Mouse (Mus musculus) embryonic stem cell, embryonic (primary cell): ENCODE measurements around the gene Icam4.

ENCODE experiments used
- CTCF ChIA-PET, 4 experiments: fragments of 300-600 bp in 2 of 4; fragments of 350-600 bp in 2 of 4; sonication (Branson Sonifier 250); formaldehyde crosslinking; loops; one replicate each; lab custom pipeline; 2022; ENCODE audit warnings: inconsistent platforms in 2 of 4; lab: Charles Lee
- POLR2A ChIA-PET, 4 experiments: fragments of 300-600 bp in 2 of 4; fragments of 350-600 bp in 2 of 4; sonication (Branson Sonifier 250); formaldehyde crosslinking; loops; one replicate each; lab custom pipeline; 2022; ENCODE audit warnings: antibody characterized with exemption in 4 of 4, inconsistent platforms in 1 of 4; lab: Charles Lee

Icam4 gene

DNA sequence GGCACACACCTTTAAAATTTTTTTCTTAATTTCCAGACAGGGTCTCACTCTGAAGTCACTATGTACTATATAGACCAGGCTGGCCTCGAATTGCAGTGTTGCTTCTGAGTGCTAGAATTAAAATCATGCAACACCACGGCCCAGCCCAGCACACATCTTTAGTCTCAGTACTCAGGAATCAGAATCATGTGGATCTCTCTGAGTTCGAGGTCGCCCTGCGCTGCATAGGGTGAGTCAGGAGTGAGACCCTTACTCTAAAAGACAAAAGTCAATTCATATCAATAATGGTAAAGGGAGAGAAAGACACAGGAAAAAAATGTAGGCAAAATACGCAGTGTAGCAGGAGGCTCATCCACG is 26.9 kb upstream of the Icam4 start:
- ChIA-PET POLR2A (interaction anchor here (0.6 to 19.7 kb wide), 38 partner anchors 12 to 124 kb away, joined by 3 to 411 read pairs (median 6); partner anchors contain the start of genes Icam1 (in 4 of the 4), S1pr2 (in 3 of the 4), Eif3g (in 2 of the 4) and Icam4 (in 2 of the 4)), CTCF (interaction anchor here in 2 of 4 experiments (1.0 to 2.0 kb wide), 3 partner anchors 103 to 171 kb away, joined by 3 to 8 read pairs (median 6); partner anchors contain the start of gene Eif3g (in 1 of the 2))

- ChIA-PET POLR2A (interaction anchor here (0.6 to 19.7 kb wide), 44 partner anchors 11 to 132 kb away, joined by 3 to 411 read pairs (median 5); partner anchors contain the start of genes Icam1 (in 4 of the 4), S1pr2 (in 3 of the 4), Icam4 (in 2 of the 4) and Eif3g (in 1 of the 4)), CTCF (interaction anchor here in 3 of 4 experiments (0.6 to 1.7 kb wide), 6 partner anchors 28 to 766 kb away, joined by 3 to 18 read pairs (median 4); no protein-coding TSS in a partner anchor)
Measured at GRCm38 (mm10) chr9:21002627-21003551, 26.3 kb upstream of the Icam4 start, which contains the start of gene Mrpl4. Gene Mrpl4, plus strand, starts transcription at chr9:21002738.

DNA sequence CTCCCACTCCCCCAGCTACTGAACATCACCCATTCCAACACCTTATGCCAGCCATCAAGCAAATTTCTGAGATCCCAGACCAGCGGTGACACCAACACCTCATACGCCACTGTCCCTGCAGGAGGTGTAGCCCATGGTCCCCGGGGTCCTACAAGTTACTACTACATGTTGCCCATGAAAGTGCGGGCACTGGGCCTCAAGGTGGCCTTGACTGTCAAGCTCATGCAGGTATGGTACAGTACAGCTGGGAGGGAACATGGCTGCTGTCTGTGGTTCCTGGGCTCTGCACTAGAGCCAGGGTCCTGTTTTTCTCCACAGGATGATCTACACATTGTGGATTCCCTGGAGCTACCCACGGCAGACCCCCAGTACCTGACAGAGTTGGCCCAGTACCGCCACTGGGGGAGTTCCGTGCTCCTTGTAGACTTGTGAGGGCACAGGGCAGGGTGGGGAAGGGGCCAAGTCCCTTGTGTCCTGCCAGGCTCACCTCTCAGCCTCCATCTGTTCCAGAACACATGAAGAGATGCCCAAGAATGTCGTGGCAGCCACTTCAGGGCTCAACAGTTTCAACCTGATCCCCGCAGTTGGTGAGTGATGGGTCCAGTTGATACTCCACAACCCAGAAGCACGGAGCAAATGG is 21.7 kb upstream of the Icam4 start:
- POLR2A ChIA-PET, result interaction anchor here in 3 of 4 experiments (0.6 to 3.6 kb wide), 15 partner anchors 8 to 211 kb away, joined by 3 to 13 read pairs (median 4); partner anchors contain the start of genes Icam1 (in 2 of the 3), Gm38431 (in 1 of the 3), Icam4 (in 1 of the 3) and Raver1 (in 1 of the 3)
- CTCF ChIA-PET, result interaction anchor here (0.5 to 2.3 kb wide), 14 partner anchors 22 to 1059 kb away, joined by 3 to 7 read pairs (median 4); partner anchors contain the start of genes Icam4 (in 3 of the 4) and Eif3g (in 1 of the 4)

DNA sequence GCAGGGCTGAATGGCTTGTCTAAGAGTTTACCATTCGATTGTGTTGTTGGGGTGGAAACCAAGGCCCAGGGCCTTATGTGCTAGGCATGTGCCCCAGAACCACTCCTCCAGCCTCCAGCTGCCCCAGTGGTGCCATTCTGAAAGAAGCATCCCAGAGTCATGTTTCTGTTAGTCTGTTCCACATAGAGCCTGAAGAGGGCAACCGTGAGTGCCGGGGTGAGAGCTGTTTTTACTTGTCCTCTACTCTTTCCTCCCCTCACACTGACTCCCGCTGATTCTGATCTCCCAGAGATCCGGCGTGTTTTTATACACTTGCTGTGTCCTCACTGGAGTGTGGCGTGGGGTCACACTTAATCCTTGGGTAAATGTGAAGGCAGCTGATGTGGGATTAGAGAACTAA is 21.2 kb upstream of the Icam4 start:
- ChIA-PET POLR2A (interaction anchor here in 3 of 4 experiments (0.6 to 3.6 kb wide), 18 partner anchors 9 to 211 kb away, joined by 3 to 13 read pairs (median 4); partner anchors contain the start of genes Gm38431 (in 2 of the 3), Raver1 (in 2 of the 3), Eif3g (in 1 of the 3) and Icam1 (in 1 of the 3)), CTCF (interaction anchor here (0.5 to 2.3 kb wide), 21 partner anchors 10 to 1058 kb away, joined by 3 to 8 read pairs (median 4); partner anchors contain the start of genes Icam4 (in 3 of the 4) and Eif3g (in 2 of the 4))

- CTCF ChIA-PET, result interaction anchor here in 2 of 4 experiments (0.6 to 1.4 kb wide), 5 partner anchors 10 to 127 kb away, joined by 3 to 5 read pairs (median 3); partner anchors contain the start of gene Icam4 (in 1 of the 2)
- POLR2A ChIA-PET, result interaction anchor here in 3 of 4 experiments (0.5 to 1.3 kb wide), 10 partner anchors 9 to 348 kb away, joined by 3 read pairs; no protein-coding TSS in a partner anchor
Measured at GRCm38 (mm10) chr9:21010362-21010761, 18.8 kb upstream of the Icam4 start.

GRCm38 (mm10) chr9:21010939-21011541 is 18.1 kb upstream of the Icam4 start:
- CTCF ChIA-PET, result interaction anchor here in 3 of 4 experiments (0.6 to 1.9 kb wide), 7 partner anchors 18 to 419 kb away, joined by 3 to 15 read pairs (median 4); partner anchors contain the start of genes Icam4 (in 1 of the 3) and Icam5 (in 1 of the 3)
- POLR2A ChIA-PET, result interaction anchor here in 3 of 4 experiments (0.6 to 6.7 kb wide), 15 partner anchors 8 to 130 kb away, joined by 3 to 51 read pairs (median 3); partner anchors contain the start of genes Gm38431 (in 1 of the 3), Icam5 (in 1 of the 3) and Raver1 (in 1 of the 3)

GRCm38 (mm10) chr9:21011846-21012312 is 17.3 kb upstream of the Icam4 start:
- POLR2A ChIA-PET, result interaction anchor here (0.7 to 6.7 kb wide), 20 partner anchors 9 to 209 kb away, joined by 3 to 51 read pairs (median 4); partner anchors contain the start of genes Gm38431 (in 2 of the 4), Icam5 (in 2 of the 4) and Raver1 (in 2 of the 4)

GRCm38 (mm10) chr9:21012368-21012767 is 16.8 kb upstream of the Icam4 start:
- ChIA-PET POLR2A (interaction anchor here (0.6 to 6.7 kb wide), 19 partner anchors 9 to 208 kb away, joined by 3 to 51 read pairs (median 4); partner anchors contain the start of genes Gm38431 (in 2 of the 4), Icam5 (in 2 of the 4) and Raver1 (in 2 of the 4)), CTCF (interaction anchor here (0.6 to 1.9 kb wide), 10 partner anchors 9 to 827 kb away, joined by 3 to 15 read pairs (median 4); partner anchors contain the start of genes Icam4 (in 2 of the 4) and Icam5 (in 1 of the 4))

More at GRCm38 (mm10) chr9:21011846-21012312, 17.3 kb upstream of the Icam4 start:
- CTCF ChIA-PET, result interaction anchor here in 3 of 4 experiments (0.6 to 1.9 kb wide), 6 partner anchors 10 to 156 kb away, joined by 3 to 15 read pairs (median 4); partner anchors contain the start of genes Icam4 (in 2 of the 3) and Icam5 (in 1 of the 3)

DNA sequence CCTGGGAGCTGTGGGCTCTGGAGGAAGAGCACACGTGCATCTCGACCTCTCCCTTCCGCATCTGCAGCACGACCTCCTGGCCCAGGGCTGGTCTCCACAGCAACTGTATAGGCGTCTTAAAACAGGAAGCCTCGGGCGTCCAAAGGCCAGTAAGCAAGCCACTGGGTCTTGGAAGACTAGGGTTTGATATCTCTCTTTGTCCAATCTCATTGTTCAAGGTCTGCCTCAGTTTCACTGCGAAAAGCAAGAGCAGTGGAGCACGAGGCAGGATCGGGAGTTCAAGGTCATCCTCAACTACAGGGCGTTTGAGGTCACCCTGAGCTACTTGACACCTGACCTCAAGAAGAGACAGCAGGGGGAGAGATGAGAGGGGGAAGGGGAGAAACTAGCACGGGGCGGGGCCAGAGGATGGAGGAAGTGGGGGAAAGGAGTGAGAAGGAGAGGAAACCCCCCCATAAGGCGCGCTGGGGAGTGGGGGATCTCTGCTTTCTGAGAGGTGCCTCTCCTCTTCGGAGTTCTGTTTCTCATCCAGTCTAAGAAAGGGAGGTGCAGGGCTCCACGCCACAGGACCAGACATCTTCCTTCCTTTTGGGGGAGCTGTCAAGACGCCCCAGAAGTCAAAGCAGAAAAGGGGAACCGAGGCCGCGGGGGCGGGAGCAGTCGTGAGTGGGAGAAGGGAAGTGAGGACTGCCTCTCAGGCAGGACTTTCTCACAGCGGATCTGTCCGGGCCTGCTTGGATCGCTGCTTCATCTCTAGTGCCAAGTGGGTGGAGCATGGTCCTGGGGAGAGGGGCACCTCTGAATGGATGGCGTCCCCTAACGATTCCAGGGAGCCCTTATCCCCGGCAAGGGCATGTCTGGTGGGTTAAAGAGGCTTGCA is 14.2 kb upstream of the Icam4 start:
- ChIA-PET POLR2A (interaction anchor here (0.6 to 7.0 kb wide), 123 partner anchors 8 to 1365 kb away, joined by 3 to 264 read pairs (median 5); partner anchors contain the start of genes Mrpl4 (in 4 of the 4), Eif3g (in 3 of the 4), Gm38431 (in 3 of the 4) and Icam5 (in 3 of the 4)), CTCF (interaction anchor here (0.6 to 2.2 kb wide), 10 partner anchors 15 to 265 kb away, joined by 3 to 20 read pairs (median 6); partner anchors contain the start of genes Icam4 (in 2 of the 4) and Ppan (in 1 of the 4))

DNA sequence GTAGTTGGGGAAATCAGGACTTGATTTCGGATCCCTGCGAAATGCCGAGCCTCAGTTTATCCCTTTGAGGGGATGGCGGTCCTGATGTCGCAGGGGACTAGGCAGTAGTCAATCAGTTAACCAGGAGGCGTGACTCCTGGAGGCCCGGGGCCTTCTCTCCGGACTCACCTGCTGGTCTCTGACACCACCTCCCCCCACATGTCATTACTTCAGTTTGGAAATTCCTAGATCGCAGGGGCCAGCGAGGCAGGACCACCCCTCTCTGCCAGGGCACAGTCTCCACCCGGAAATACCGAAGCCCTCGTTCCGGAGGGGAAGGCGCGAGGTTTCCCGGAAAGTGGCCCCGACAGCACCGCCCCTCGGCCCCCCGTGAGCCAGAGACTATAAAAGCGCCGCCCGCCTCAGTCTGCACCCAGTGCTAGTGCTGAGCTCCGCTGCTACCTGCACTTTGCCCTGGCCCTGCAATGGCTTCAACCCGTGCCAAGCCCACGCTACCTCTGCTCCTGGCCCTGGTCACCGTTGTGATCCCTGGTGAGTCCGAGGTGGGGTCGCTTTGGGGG is 13.5 kb upstream of the Icam4 start, which contains the start of gene Icam1:
TSS of gene Icam1 (plus strand) at position 415 of the 560 bp plus-strand sequence.
- CTCF ChIA-PET, result interaction anchor here (0.5 to 2.2 kb wide), 8 partner anchors 14 to 205 kb away, joined by 3 to 20 read pairs (median 4); partner anchors contain the start of genes Icam4 (in 2 of the 4) and Eif3g (in 1 of the 4)
- POLR2A ChIA-PET, result interaction anchor here (0.6 to 7.0 kb wide), 112 partner anchors 9 to 417 kb away, joined by 3 to 264 read pairs (median 5); partner anchors contain the start of genes Eif3g (in 4 of the 4), Mrpl4 (in 4 of the 4), Icam4 (in 3 of the 4) and Icam5 (in 3 of the 4)

DNA sequence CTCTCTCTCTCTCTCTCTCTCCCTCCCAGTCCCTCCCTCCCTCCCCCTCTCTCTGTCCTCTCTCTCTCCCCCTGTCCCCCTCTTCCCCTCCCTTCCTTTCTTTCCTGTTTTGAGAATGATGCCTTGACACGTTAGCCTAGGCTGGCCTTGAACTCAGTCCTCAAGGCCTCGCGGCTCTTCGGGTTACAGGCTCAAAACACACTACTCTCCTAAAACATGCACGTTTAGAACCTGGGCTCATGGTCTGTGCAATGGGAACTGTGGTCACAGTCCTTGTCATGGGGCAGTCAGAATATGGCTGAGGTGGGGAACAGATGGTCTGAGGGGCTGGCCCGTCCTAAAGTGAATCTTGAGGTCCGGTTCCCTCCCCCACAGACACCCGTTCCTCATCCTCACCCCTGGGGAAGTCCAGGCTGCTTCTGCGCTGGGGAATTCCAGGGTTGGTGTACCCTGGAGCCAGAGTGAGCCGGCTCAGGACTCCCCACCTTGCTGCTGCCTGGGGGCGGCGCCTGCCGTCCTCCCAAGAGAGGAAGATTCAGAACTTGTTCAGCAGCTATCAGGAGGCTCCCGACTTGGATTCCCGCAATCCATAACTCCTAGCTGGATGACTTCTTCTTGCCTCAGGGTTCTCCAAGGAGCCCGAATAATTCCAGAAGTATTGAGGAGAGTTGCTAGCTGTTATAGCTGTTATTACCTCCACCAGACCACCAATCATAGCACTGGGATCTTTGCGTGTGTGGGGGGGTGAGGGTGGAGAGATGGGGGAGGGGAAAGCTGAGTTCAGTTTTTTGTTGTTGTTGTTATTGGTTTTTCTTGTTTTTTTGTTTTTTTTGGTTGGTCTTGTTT is 12.6 kb upstream of the Icam4 start:
- ChIA-PET POLR2A (interaction anchor here (0.5 to 7.0 kb wide), 125 partner anchors 10 to 416 kb away, joined by 3 to 264 read pairs (median 4); partner anchors contain the start of genes Mrpl4 (in 4 of the 4), Eif3g (in 3 of the 4), Icam4 (in 3 of the 4) and Icam5 (in 3 of the 4)), CTCF (interaction anchor here in 3 of 4 experiments (0.5 to 2.2 kb wide), 9 partner anchors 13 to 204 kb away, joined by 3 to 20 read pairs (median 4); partner anchors contain the start of genes Icam4 (in 2 of the 3) and Eif3g (in 1 of the 3))

DNA sequence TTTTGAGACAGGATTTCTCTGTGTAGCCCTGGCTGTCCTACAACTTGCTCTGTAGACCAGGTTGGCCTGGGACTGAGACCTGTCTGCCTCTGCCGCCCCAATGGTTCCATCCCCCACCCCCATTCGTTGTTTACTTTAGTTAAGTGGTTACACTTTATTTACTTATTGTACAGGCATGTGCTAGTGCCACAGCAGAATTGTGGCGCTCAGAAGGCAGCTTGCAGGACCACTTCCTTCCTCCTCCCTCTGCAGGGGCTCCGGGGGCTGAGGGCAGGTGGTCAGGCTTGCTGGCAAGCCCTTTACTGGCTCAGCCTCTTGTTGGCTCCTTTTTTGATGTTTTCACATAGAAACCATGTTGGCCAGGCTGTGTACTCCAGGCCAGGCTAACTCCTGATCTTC is 12.0 kb upstream of the Icam4 start:
- CTCF ChIA-PET, result interaction anchor here in 2 of 4 experiments (1.2 to 2.2 kb wide), 5 partner anchors 13 to 203 kb away, joined by 3 to 10 read pairs (median 6); partner anchors contain the start of genes Eif3g (in 1 of the 2) and Icam4 (in 1 of the 2)
- POLR2A ChIA-PET, result interaction anchor here in 3 of 4 experiments (0.5 to 7.0 kb wide), 53 partner anchors 9 to 273 kb away, joined by 3 to 264 read pairs (median 4); partner anchors contain the start of genes Icam4 (in 3 of the 3), Icam5 (in 3 of the 3), Gm38431 (in 2 of the 3) and Raver1 (in 2 of the 3)

GRCm38 (mm10) chr9:21018600-21018999 is 10.6 kb upstream of the Icam4 start:
- CTCF ChIA-PET, result no interaction called here

More at GRCm38 (mm10) chr9:21018600-21018999, 10.6 kb upstream of the Icam4 start:
- POLR2A ChIA-PET, result interaction anchor here in 3 of 4 experiments (0.6 to 7.0 kb wide), 15 partner anchors 8 to 160 kb away, joined by 3 to 264 read pairs (median 4); partner anchors contain the start of genes Gm38431 (in 1 of the 3), Icam4 (in 1 of the 3), Icam5 (in 1 of the 3) and Raver1 (in 1 of the 3)
